Mouse (Mus musculus): Measurements from ENCODE around the gene Pik3cb.

DNA sequence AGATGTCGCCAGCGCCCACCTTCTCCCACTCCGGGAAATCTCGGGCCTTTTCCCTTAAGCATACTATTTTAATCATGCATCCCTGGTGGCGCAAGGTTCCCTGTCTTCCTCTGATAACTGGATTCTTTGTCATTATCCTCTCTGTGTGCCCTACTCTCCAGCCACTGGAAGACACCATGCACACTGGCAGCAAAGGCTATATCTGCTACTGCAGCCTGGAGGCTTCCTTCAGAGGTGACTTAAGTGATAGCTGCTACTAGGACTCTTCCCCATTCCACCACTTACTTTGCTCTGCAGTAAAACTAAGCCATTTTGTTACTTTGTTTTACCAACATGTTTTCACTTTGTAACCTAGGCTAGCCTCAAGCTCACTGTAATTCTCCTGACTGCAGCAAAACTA is 30.2 kb downstream of the Pik3cb start:
- no peak for TF ChIP-seq POLR2A (IDR thresholded peaks at IDR 0.05; ENCODE audit: control insufficient read depth, low read depth, low read length)
- no peak for TF ChIP-seq CTCF (IDR thresholded peaks at IDR 0.05; ENCODE audit: control insufficient read depth, insufficient read depth, insufficient replicate concordance, low read depth, low read length)

All from testis, adult 2 months (tissue).